8 mouse cellular contexts compared by ENCODE assay signal in the genomic region with DNA sequence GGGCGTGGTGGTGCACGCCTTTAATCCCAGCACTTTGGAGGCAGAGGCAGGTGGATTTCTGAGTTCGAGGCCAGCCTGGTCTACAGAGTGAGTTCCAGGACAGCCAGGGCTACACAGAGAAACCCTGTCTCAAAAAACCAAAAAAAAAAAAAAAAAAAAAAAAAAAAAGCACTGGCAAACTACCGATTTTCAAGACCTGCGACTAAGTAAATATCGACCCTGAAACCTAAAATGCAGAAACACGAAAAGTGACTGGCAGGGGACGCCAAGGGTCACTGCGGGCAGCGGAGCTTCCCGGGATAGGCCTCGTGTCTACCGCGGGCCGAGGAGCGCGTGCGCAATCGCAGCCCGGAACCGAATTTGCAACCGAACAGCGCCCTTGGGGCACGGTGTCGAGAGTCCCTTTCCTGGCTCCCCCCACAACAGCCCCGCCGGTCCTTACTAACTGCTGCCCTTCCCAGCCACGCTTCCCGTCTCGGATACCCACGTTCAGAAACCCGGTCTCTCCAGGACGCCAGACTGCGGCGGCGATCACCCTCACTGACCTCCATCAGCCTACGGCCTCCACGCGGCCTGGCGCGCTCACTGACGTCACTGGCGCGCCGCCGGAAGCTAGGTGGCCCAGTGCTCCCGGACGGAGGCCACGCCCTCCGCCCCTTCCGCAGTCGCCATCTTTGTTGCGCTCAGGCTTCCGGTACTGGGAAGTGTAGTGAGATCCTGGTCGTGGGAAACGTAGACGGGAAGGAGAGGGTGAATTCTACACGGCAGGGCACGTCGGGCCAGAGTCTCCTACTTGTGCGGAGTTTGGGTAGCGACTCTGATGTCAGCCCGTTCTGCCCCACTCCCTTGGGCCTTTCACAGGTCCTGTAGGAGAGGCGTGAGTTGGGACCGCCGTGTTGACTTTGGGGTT. TPM values are rescaled to one million over a fixed set of nuclear protein-coding genes. Genes with fewer than 3 reads are reported as not detected.
A peak's percentile ranks its signal among the peaks of the same experiment; 100 is the strongest.
DNase-seq lines count a peak whose midpoint lies in the region; ATAC-seq lines count a peak whose summit lies in the region.

A gene (minus strand): TSS at position 590 of the 910 bp plus-strand sequence.

- no peaks in the 10 kb centered on the region for H3K9me3 ChIP-seq in intestine, embryonic 14.5 days (ENCODE audit: control insufficient read depth, low read length)

- peak within 1 kb of the TSS; percentile 86 for H3K9ac ChIP-seq in intestine, embryonic 14.5 days (ENCODE audit: low read length)

- H3K4me1 ChIP-seq in intestine, embryonic 14.5 days (replicated peaks; ENCODE audit: control insufficient read depth, insufficient read depth, low read length), result peaks cover 19% of the 10 kb centered on the region

- intact Hi-C loops in left cerebral cortex, postnatal 14 days (cut with DNase I), result loop anchor here (10.0 kb wide), 1 partner anchor 151 kb away; a partner anchor contains a TSS

- under 1% methylated on average over 65 of the region's 66 CpGs for WGBS in intestine, embryonic 14.5 days

- peak within 1 kb of the TSS; percentile 90 for H3K27ac ChIP-seq in intestine, embryonic 14.5 days (ENCODE audit: low read depth)

- H3K4me2 ChIP-seq in intestine, embryonic 14.5 days (ENCODE audit: low read length), result peak within 1 kb of the TSS; percentile 95

- H3K27me3 ChIP-seq in intestine, embryonic 14.5 days (replicated peaks; ENCODE audit: control insufficient read depth, insufficient read depth, low read length), result no peaks in the 10 kb centered on the region

- peak; percentile 89 to 90 for DNase-seq in adrenal gland, adult 18-20 months (ENCODE audit: low spot score in 2 of 2)
- peak; percentile 98 for DNase-seq in embryo, embryonic 11 days
- DNase-seq in gastrocnemius, postnatal 25 days, result peak; percentile 92
- peak; percentile 97 for DNase-seq in intestine, embryonic 14.5 days (ENCODE audit: low spot score)
- DNase-seq in left cerebral cortex, postnatal 14 days (ENCODE audit: low spot score in 2 of 2), result peak; percentile 92
- peak; percentile 97 for DNase-seq in mesoderm, embryonic 11.5 days (ENCODE audit: low read depth, low spot score)
- DNase-seq in right cerebral cortex, postnatal 36 days (ENCODE audit: low spot score in 2 of 2), result peak; percentile 91 to 92
- DNase-seq in yolk sac, embryonic 10.5 days (ENCODE audit: low spot score), result peak; percentile 93

- peak within 1 kb of the TSS; percentile 81 for H3K4me3 ChIP-seq in intestine, embryonic 14.5 days (ENCODE audit: low read depth, low read length)

- peak; percentile 93 for ATAC-seq in intestine, embryonic 14.5 days (replicated peaks; ENCODE audit: low FRiP score, low TSS enrichment, low read depth)

- H3K36me3 ChIP-seq in intestine, embryonic 14.5 days (ENCODE audit: control insufficient read depth, insufficient read depth, low read length), result peaks cover 38% of the 10 kb centered on the region

RNA-seq across cellular contexts. Expression of the gene that starts here (rescaled TPM):
- 10 to 100 TPM; 67.7 to 77.0 TPM for total RNA-seq in adrenal gland, adult 18-20 months (2021)
- total RNA-seq in gastrocnemius, postnatal 25 days (2021), result 10 to 100 TPM; 67.6 to 72.3 TPM
- 52.1 and 58.0 TPM in 2 replicates for polyA plus RNA-seq in intestine, embryonic 14.5 days (2014; fragmentation: Nextera tagmentation; extraction: Ambion mirVana)
- 10 to 100 TPM; 46.4 to 47.9 TPM for total RNA-seq in left cerebral cortex, postnatal 14 days (2021)

Comparison
In these comparisons a context has a peak if more than half of its experiments do, and no peak if none do; other contexts are left out.
1. Peak in every context shown above with its lines: DNase-seq, ATAC-seq, H3K4me3 ChIP-seq and H3K27ac ChIP-seq.